Mouse (Mus musculus) right cerebral cortex, adult 2 months (tissue): ENCODE data around the gene Zic5.

Experiments
- DNase-seq, 2 experiments: peaks; one replicate each; pipeline ENCODE4 v3.0.0; 2021 to 2022; ENCODE audit warnings: low spot score in 2 of 2

The Zic5 gene

DNA sequence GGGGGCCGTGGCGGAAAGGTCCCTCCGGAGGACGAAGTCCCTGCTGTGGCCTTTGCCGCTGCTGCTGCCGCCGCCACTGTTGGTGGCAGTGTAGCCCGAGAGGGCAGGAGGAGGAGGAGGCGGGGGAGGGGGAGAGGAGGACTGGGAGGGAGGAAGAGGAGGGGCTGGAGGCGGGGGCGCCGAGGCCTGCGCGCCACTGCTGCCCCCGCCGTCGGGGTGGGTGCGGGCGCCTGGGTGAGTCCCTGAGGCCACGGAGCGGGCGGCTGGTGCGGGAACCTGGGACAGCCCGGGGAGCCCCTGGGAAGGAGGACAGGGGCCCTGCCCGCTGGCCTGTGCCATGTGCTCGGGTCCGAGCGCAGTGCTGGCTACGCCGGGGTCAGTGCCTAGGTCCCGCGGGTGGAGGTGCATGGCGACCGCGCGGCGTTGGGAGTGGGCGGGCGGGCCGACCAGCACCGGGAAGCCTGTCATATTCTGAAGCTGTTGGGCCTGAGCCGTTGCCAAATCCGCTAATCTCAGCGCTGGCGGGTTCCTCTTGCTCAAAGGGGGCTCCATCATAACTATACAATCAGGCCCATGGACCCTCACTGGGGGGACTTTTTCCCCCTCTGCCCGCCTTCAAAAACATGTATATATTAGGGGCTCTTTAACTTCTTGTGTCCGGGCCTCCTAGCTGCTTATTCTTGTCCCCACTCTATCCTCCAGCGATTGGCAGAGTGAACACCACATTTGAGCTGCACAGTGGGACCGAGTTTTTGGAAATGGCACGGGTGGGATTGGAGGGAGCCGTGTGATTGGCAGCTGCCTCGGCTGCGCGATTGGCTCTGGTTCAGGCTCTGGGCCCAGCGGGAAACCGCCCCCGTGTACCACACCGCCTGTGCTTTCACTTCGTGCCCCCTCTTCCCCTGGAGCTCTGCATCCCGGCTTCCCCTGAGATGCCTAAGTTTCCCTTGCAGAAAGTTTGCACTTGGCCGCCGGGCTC is at the start of gene Zic5:
TSS of gene Zic5 (minus strand) at position 915 of the 979 bp plus-strand sequence.
- DNase-seq: no peak

DNA sequence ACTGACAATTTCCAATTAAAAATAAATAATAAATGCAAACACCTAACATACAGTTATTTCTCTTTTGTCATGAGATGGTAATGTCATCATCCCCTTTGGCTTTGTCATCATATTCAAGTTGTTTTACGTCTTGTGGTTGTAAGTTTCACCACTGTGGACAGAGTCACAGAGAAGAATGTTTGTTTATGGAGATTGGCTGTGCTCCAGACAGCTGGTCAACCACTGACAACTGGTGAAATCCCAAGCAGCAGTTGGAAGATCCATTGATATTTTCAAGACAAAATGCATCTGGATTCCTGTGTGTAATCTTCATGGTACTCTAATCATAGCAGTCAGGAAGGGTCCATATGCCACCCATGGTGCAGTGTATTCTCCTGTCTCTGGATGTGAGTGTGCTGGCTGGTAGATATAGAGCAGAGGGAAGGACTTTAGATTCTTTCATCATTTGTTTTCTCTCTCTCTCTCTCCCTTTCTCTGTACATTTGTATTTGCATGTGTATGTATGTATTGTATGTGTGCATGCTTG is 48.1 kb upstream of the Zic5 start:
- DNase-seq: no peak

DNA sequence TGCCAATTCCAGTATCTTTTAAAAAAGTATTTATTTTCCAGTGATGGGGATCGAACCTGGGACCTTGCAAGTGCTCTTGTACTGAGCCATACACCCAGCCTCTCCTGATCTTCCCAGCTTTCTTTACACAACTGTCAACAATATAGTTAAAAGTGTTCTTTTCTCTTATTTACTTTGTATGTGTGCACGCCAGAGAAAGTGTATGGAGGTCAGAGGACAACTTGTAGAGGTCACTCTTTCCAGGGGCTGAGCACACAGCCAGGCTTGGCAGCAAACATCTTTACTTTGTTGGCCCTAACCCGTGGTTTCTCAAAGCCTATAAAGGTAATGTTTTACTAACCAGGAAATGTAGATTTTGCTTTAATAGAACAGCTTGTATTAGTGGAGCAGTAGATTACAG is 46.0 kb upstream of the Zic5 start:
- DNase-seq: no peak

DNA sequence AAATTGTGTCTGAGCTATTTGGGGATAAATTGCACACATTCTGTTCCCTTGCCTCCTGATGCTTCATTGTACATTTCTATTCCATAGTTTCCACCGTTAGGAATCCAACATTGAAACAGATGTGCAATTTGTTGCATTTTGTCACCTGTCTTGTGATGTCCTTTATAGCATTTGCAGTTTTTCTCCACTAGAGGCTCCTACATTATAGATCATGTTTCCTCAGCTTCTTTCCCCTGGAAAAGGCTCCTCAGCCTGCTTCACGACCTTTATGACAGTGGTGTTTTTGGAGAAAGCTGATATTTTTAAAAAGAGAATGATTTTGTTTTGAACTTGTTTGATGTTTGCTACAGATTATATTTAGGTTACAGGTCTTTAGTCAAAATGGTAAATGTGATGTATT is 43.6 kb upstream of the Zic5 start:
- DNase-seq: no peak

DNA sequence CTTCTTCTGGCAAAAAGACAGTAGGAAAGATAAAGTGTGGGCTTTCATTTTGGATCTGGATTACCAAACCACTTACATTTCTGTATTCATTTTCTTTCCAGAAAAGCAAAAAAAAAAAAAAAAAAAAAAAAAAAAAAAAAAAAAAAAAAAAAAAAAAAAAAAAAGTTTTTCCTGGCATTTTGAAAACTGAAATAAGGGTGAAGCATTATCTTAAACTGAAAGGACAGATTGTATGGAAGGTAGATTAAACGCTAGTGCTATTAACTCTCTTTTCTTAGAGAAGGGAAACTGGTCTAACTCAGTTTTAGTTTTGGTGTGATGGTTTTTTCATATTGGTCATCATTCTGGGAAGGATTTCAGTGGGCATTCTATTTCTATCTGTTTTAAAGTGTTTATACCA is 26.5 kb upstream of the Zic5 start:
- DNase-seq: no peak

DNA sequence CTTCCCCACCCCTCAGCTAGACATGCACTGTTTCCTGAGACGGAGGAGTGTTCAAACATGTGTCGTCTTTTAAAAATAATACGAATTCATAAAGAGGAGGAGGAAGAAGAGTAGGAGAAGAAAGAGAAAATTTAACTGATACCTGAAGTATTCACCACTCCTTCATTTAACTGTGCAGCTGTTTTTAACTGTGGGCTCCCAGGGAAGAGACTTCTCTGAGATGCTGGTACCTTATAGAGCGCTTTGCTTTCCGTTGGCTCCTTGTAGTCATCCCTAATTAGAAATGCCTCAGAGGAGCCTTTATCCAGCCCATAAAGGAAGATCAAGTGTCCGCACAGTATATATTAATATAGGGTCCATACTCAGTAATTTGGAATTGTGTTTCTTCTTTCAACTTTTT is 26.0 kb upstream of the Zic5 start:
- DNase-seq: no peak

DNA sequence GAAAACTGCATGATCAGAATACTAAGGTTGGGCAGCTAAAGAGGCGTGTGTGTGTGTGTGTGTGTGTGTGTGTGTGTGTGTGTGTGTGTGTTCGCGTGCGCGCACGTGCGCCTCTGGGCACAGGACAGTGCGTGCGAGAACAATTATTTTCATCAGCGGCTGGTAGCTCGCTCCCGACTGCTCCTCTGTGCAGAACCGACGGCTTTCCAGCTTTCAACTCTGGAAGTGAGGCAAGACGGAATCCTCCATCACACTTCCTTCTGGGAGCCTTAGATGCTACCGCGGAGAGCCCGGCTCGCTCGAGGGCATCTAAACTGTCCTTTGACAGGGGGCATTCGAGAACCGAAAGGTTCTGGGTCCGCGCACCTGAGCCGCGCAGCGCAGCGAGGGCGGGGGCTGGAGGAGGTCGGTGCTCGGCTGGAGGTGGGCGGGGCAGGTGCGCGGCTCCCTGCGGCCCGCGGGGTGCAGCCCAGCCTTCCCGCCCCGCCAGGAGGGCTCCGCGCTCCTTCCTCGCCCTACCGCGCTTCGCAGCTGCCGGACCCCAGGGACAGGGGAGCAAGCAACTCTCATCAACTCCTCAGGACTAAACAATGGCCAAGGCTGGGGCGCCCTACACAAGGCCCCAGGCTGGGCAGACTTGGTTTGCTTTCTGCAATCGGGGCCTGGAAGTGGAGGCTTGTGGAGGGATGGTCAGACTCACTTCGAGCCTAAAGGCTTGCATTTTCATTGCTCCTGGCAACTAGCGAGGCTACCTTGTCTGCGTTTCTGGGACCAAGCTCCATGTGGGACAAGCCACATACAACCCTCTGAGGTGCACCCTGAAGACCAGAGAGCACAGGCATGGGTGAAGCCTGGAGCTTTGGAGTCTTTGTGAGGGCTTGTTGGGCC is 25.2 kb upstream of the Zic5 start, which contains the start of gene Gm10837:
TSS of gene Gm10837 (plus strand) at position 146 of the 888 bp plus-strand sequence.
- no peak for DNase-seq

DNA sequence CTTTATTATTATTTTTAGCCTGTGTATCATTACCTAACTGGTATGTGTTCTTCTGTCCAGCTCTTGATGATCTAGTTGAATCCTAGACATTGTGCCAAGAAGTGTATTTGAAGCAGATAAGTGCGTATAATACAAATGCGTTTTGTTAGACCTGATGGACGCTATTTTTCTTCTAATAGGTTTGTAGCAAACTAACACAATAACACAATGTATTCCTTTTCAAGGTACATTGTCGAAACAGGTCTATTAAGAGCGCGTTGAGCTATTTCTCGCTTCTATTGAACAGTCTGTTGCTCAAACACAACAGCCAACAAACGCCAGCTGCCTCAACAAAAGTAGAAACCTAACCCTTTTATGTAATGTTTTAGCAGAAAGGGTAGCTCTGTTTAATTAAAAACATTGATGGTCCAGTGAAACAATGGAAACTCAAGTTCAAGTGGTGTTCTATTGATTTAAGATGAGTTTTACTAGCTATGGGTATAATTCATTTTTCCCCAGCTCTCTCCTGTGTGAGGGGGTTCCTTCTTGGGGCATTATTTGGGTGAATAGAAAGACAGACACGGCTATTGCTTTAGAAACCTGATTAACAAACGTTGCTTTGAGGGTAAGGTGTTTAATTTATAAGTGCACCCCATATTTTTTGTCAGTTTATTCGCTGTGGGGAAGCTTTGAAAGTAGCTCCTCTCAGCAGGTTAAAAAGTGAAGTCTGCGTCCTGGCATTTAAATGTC is 24.4 kb upstream of the Zic5 start:
- DNase-seq: no peak

DNA sequence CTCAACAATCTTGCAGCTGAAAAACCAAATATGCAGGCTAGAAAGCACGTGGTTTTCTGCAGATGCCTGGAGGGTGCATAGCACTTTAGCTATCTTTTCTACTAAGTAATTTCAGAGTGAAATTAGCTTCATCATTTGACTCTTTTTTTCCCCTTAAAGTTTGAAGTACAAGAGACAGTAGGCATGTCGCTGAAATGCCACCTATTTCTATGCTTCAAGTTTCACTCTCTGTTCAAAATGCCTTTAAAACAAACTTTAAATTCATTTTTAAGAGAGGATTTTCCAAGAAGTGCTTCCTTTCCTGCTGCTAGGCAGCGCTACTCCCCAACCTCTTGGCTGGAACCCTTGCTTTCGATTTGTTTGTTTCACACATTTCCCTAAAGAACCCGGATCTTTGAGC is 23.6 kb upstream of the Zic5 start:
- DNase-seq: no peak

DNA sequence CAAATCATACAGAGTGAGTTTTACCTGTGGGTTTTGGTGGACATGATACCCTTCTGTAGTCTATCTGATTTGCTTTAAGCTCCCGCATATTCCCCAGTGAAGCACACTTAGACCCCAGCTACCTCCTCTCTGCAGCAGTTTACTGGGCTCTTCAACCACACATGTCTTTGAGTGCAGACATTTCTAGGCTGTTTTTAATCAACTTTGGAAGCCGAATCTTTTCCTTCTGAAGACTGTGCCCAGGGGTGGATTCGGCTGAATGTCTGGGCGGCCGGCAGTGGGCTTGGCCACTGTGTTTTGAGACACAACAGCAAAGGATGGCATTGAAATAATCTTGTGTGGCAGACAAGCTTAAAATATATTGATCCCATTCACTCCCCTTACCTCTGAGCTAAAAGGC is 21.9 kb upstream of the Zic5 start:
- no peak for DNase-seq

DNA sequence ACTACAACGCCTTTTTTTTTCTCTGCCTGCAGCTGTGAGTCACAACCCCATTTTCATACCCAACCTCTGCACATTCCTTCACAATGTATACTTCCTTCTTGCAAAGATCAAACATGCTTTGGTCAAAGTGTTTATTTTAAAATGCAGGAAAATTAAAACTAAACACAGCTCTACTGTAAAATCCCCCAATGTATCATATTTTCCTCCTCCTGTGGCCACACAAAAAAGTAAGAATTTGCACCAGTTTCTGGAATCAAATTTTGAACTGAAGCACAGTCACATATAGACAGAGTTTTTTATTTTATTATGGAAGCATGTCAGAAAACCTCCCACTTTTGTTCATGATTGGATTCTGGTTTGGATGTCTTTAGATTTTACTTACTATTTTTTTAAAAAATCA is 21.1 kb upstream of the Zic5 start:
- no peak for DNase-seq

DNA sequence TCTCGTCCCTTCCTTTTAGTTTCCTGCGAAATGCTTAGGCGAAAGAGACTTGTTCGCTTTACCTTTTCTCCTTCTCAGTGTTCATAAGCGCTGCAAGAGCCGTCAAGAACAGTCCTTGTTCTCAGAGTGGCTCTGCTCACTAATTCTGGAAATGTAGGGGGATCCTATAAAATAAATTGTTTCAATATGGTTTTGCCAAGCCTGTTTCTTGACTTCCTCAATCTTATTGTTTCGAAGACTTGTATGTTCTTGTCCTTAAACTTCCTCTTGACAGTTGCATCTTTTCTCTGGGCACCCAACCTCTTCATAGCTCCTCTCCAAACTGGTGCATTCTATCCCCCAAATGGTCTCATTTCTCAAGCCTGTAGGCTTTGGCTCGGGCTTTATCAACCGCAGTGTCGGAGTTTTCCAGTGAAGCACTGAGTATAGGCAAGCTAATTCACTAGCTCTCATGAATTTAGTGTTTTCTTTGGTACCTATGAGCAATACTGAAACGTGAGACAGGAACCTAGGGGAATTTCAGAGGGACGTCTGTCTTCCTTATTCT is 20.2 kb upstream of the Zic5 start:
- no peak for DNase-seq

DNA sequence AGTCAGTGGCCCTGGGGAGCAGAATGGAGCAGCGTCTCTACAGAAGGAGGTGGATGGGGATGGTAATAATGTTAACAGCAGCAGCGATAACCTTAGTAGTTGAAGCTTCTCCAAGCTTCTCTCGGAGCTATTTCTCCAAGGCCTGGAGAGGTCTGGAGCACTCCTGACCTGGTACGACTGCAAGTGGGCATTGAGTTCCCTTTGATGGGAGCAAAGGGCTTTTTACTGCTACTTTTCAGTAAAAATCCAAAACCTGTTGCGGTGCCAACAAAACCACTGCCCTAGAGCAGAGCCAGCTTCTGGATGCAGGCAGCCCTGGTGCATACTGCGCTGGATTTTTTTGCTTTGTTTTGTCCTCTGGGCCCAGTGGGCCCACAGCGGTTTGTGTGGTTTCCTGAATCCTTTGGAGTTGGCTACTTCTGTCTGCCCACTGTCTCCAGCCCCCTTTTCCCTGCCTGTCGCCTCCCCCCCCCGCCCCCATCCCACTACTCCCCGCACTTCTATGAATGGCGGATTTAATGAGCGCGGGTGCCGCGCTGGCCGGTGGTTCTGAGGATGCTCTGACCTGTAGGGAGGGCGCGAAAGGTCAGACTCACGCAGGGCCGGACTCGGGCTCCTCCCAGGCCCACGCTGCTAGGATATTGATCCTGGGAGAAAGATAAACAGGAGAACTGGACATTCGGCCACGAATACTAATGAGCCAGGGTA is 19.5 kb upstream of the Zic5 start:
- no peak for DNase-seq

DNA sequence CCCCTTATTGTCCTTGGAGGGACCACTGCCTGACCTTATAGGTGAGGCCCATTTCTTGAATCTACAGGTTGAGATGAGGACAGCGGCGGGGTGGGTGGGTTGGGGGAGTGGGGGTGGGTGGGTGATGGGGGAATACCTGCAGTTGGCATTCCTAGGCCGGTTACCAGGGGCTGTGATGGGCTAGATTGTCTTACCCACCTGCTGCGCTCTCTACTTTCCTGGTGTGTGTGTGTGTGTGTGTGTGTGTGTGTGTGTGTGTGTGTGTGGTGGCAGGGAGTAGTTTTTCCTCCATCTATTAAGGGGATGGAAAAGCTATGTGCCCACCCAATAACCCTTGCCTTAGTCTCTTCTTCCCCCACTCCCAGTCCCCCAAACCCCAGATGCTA is 19.0 kb upstream of the Zic5 start:
- no peak for DNase-seq

DNA sequence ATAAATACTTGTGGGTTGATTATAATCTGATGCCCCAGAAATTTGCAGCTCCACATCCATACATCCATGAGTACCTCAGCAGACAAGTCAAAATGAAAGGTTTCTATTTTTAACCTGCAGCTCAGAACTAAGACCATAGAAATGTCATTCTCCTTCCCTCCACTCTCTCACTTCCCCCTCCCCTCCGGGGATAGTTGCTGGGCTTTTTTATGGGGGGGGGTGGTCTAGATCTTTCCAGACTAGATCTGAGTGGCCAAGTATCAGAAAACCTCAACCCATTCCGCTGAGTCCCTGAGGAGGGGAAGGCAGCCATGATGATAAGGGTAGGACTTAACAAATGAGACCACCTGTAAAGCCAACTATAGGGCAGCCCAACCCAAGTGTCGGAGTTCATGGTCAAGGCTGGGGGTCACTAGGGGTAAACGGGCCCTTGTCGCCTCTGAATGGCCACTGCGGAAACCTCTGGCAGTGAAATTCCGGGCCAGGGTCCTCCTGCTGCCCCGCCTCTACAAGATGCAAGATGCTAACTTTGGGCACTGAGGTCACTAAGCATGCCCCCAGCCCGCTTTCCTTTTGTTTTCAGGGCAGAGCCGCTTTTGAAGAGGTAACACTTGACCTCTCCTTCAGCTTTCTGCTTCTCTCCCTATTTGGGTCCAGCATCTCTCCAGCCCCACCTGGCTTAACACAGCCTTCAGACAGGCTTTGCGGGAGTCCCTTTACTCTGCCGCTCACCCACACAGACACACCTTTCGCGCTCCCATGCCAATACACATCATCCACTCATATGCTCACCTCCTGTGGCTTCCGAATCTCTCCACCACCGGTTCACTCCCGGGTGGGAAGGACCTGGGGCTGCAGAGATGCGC is 18.3 kb upstream of the Zic5 start:
- DNase-seq: no peak

DNA sequence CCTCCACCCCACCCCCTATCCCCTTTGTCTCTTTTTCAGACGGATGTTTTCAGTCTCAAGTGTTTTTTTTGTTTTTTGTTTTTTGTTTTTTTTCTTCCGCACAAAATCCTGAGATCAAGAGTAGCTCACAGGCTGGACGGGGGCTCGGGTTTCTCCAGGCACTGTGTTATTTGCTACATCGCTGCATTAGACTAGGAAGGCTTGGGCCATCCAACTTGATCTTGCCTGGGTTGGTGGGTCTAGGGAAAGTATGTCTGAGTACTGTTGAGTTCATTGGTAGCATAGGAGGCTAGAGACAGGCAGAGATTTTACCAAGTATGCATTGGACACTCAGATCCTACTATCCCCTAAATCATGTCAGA is 17.5 kb upstream of the Zic5 start:
- no peak for DNase-seq

DNA sequence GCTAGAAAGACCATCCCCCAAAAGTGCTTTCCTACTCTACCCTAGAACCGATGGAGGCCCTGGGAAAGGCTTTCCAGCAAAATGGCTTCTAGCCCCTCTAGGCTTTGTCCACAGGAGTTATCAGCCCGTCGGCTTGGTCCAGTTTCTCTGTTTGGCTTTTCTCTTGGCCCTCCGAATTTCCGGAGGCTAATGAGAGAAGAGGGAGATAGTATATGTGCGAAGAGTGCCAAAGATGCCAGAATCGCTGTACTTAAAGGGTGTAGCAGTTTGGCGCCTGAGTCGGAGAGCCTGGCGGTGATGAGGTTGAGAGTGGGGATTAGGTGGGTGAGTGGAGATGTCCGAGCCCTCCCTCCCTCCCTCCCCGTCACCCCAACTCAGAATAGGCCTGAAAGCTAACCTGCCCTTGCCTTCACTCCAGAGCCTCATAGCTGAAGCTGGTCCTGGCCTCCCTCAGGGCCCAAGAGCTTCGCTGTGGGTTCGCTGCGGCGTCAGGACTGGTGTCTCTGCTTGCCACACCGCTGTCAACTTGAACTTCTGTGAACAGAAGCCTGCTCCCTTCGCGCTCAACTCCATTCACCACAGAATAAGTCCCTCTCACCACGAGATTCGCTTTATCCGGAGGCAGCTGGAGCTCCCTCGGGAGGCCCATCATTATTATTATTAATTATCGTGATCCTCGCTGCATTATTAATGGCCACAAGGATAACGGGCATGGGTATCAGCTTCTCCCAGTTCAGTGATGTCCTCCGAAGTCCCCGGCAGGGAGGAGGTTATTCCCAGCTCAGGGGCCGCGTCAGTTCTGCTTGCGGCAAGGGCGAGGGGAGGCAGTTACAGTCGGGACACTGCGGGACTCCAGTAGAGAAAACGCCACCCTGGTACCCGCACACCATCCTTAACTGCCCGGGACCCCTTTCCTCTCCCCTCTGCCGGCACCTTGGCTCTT is 16.9 kb upstream of the Zic5 start:
- no peak for DNase-seq

DNA sequence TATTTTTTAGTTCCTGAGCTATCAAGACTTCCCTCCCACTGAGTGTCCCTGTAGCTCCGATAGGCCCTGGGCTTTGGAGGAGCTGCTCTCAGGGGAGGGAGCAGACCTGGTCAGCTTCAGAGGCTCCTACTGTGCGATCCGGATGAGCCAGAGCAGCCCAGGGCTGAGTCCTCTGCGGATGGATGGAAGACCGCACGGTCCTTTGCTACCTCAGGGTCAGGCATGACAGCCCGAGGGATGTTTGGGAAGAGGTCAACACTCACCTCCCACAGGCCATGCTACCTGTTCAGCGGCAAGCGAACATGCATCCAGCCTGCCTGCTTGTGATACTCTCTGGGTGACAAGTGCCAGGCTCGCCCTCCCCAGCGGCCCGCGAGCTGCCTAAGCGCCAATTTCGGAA is 15.7 kb upstream of the Zic5 start:
- DNase-seq: no peak

DNA sequence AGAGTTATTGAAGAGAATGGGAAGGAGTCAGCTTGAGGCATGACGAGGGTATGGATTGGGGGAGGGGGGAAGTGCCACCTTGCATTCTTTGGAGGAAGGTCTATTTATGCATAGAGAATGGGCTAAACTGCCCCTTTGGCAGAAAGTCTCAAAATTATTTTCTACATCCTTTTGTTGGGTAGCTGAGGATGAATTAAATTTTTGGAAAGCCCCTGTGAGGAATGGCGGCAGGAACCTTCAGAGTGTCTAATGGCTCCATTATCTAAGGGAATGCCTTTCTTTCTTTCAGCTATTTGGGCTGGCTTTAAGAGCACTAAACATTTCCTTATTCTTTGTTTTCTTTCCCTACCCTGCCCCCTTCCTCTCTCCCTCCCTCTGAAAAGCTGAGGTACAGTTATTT is 14.9 kb upstream of the Zic5 start:
- DNase-seq: no peak
